Mouse (Mus musculus): ENCODE measurements around the gene Antxr1.

Antxr1 gene

DNA sequence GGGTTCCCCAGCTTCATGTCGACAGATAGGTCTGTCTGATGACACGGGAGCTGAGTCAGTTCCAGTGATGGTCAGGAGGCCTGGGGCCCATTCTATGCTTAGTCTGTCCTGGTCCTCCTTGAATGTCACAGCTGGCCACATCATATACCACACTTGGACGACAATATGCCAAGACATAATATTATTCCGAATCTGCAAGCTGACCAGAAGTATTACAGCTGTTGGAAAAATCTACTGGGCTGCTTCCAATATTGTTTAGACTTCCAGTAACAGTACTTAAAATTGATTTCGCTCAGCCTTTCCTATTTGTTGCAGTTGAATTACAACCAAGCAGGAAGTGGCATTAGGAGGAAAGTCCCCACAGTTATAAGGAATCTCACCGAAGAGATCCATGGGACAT is 48.4 kb downstream of the Antxr1 start:
- DNase-seq: no peak

GRCm38 (mm10) chr6:87285365-87285749 is 50.3 kb downstream of the Antxr1 start:
- no peak for DNase-seq

- no peak for DNase-seq
These were observed 50.8 kb downstream of the Antxr1 start for GRCm38 (mm10) chr6:87284716-87285364.

- DNase-seq: no peak
These were observed 53.3 kb downstream of the Antxr1 start for GRCm38 (mm10) chr6:87282346-87282781.

GRCm38 (mm10) chr6:87281771-87282170 is 53.9 kb downstream of the Antxr1 start:
- no peak for DNase-seq

GRCm38 (mm10) chr6:87278151-87278550 is 57.5 kb downstream of the Antxr1 start:
- DNase-seq: no peak

GRCm38 (mm10) chr6:87277527-87277926 is 58.1 kb downstream of the Antxr1 start:
- DNase-seq: no peak

- DNase-seq: no peak
These were observed 58.7 kb downstream of the Antxr1 start for GRCm38 (mm10) chr6:87276941-87277340.

DNA sequence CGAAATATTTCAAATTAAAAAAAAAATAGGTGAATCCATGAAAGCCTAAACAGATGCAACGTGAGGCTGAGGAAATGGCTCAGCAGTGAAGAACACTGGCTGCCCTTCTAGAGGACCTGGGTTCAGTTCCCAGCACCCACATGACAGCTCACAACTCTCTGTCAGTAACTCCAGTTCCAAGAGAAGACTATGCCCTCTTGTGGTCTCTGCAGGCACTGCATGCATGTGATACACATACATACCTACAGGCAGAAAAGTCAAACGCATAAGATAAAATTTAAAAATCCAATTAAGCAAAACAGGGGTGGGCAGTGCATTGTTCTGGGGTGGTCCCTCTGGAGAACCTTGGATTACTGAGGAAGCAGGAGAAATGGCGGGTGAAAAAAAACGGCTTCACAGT is 60.8 kb downstream of the Antxr1 start:
- DNase-seq: no peak

DNA sequence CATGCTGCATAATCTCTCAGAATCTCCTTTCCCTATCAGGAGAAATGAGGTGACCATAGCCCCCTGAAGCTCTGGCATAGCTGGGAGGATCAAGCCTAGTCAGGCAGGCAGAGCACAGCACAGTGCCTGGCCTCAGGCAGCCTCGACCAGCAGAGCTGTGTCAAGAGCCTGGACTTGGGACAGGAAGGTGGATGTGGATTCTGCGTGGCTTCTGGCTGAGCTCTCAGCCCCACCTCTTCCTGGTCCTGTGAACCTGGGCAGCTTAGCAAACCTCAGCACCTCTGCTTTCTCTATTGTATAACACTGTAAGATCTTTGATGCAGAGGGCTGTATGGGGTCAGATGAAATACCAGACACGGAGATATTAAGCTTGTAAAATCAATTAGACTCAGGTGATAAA is 61.8 kb downstream of the Antxr1 start:
- DNase-seq: no peak

DNA sequence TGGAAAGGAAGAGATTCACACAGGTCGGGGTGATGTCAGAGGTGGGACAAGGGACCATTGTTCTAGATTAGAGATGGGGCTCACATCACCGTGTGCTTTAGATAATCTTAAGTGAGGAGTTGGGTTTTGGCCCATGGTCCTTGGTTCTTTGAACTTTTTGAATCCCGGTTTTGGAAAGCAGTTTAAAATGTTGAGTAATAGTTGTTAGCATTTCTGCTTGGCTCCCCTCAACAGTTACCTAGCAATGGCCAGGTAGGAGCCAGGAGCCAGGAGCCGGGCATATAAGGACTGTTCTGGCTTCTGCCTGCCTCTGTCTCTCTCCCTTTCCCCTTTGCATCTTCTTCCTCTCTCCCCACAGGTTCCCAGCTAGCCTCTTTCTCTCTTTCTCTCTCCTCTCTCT is 62.5 kb downstream of the Antxr1 start:
- no peak for DNase-seq

DNA sequence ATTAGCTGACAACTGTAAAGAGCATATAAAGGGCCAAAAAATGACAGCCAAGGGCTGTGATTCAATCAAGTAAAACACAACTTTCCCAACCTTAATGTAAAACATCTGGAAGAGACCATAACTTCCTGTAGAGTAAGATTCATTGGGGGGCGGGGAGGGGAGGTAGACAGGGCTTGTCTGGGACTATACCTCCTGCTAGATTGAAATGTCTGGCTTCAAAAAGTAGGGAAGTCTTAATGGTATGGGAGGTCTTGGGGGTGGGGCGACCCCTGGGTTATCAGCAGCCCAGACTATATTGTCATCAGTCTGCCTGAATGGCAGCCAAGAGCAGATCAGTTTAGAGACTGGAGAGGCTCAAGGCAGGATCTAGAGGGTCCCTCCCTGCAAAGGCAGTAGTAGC is 63.4 kb downstream of the Antxr1 start:
- no peak for DNase-seq

- peak; percentile 70 for DNase-seq
These were observed 65.2 kb downstream of the Antxr1 start for GRCm38 (mm10) chr6:87270452-87270851.

- DNase-seq: no peak
These were observed 65.7 kb downstream of the Antxr1 start for GRCm38 (mm10) chr6:87269950-87270349.

GRCm38 (mm10) chr6:87262666-87263065 is 73.0 kb downstream of the Antxr1 start:
- no peak for DNase-seq

DNA sequence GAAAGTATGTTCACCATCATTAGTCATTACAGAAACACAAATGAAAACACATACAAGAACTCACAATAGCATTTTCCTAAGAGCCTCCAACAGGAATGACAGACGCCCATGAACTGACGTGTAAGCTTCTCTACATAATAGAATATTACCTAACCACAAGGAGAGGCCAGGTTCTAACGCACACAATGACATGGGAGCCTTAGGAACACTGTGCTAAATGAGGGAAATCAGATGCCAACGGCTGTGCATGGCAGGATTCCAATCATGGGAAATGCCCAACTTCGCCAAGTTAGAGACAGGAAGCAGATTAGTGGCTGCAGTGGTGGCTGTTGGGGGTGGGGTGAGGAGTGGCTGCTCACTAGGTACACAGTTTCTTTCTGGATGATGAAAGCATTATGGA is 76.6 kb downstream of the Antxr1 start:
- no peak for DNase-seq

DNA sequence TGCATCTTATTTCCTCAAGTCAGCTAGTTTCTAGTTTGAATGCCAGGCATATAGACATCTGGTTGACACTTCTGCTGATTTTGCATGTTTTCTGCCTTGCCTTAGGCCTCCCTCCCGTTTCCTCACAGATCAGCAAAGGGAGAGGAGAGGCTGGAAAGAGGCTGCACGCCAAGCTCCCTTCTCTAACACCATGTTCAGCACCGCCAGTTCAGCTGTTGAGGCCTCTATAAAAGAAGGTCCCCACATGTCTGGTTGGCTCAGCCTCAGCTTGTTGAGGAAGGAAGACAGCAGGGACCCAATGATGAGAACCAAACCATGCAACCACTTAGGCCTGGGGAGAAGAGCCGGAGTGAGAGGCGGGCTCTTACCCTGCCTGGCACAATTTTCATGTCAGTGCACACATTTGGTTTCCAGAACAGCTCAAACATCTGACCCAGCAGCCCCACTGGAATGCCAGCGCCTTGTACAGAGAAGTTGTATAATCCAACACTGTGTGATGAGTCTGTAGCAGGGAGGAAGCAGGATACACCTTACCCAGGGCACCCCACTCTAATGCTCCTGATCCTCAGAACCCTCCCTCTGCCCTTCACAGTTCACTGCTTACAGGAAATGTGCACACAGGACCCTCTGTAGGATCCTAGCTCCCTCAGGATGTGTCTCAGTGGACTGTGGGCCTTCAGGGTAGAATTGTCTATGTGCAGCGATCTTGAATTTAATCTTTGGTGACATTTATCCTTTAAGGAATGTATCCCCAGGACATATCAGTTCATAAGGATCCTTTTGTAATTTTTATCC is 77.4 kb downstream of the Antxr1 start:
- peak; percentile 70 for DNase-seq

GRCm38 (mm10) chr6:87257471-87257870 is 78.2 kb downstream of the Antxr1 start:
- no peak for DNase-seq

DNA sequence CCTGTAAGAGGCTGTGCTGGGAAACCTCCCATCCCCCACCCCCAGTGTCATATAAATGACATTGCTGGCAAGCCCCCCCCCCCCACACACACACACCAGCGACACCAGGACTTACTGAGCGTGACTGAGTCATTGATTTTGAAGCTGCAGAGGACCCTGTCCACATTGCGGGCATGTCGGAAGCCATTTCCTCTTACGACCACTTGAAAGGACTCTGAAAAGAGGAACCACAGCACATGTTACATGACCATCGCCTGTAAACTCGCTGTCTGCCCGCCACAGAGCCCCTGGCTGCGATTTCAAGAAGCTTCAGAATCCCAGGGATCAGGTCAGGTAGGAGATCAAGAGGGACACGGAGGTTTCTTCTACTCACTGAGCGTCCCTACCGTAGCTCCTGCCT is 80.0 kb downstream of the Antxr1 start:
- DNase-seq: no peak

DNA sequence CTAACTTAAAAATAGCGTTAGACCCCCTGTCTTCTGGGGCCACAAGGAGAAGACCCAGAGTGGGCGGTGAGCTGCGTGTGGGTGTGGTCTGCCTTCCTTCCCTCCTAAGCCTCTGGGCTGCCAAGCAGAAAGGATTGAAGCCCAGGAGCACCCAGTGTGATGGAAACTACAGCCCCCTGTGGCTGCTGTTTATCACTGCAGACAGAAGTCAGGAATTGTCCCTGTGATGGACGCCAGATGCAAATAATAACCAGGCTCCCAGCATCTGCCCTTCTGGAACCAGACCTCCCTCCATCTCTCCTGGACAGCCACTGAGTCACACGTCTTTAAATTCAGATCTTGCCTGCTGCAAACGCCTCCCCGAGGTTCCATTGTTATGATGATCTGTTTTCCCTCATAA is 80.9 kb downstream of the Antxr1 start:
- DNase-seq: no peak

DNA sequence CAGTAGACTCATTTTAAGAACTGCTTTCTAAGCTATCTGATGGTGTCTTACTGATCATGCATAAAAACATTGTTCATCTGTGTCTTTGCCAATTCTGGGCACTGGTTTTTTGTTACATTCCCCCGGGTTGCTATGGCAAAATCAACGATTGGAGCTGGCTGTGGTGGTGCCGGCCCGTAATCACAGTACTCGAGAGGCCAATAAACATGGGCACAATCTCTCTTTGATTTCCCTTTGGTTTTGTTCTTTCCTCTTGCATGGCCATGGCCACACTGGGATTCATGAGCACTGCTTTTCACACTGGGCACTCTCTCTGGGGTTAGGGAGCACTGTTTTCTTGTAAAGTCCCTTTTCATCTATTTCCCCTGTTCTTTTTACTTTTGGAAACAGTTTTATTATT is 83.9 kb downstream of the Antxr1 start:
- DNase-seq: no peak

DNA sequence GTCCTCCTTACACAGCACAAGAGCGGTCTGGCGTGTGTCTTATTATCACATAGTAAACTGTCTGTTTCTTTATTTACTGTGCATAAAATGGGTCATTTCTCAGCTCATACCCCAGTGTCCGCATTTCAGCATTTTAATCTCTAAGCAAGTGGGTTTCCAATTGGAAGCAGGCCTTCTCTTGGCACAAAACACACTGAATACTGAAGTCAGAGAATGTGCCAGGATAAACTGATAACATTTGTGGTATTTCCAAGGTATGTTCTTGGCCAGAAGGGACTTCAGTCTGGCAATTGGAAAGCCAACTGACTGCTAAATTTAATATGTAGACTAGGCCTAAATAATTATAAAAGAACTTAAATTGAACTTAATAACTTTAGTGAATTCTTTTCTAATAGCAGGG is 84.9 kb downstream of the Antxr1 start:
- no peak for DNase-seq

DNA sequence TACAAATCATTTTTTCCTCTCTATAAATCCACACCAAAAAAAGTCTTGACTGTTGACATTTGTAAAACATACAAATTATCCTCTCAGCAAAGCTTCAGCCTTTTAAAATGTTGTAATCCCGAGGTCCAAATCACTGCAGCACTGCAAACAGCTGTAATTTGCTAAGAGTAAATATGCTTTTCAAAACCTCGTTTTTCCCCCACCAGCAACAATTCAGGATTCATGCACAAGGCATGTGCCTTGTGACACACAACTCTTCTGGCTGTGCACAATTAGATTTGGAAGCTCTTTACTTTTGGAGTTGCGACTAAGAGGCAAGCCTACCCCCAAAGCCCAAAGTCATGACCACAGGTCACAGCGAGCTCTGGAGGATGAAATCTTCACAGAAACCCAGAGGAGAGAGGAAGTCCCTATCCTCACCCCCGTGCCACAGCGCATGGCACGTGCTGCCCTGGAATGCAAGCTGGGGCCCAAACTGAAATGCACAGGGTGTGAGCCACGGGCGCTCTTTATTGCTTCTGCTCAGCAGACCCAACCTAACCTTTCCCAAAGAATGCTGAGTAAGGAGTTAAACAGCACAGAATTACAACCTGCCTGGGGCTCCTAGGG is 87.3 kb downstream of the Antxr1 start:
- DNase-seq: no peak

All from right cerebral cortex, adult 18-20 months (tissue).